Mouse (Mus musculus): ENCODE measurements around the gene Aifm1. TPM values are rescaled to one million over a fixed set of nuclear protein-coding genes. Genes with fewer than 3 reads are reported as not detected.

The Aifm1 gene
- polyA plus RNA-seq, 1 experiment from 2014 or later, result 139 TPM

- H3K4me3 ChIP-seq (ENCODE audit: low read length), result peak within 1 kb of the TSS; percentile 59
- H3K27ac ChIP-seq (ENCODE audit: low read length), result no peak within 1 kb of the TSS
- WGBS, result 23% methylated on average over 33 of the region's 33 CpGs
- no peaks in the 10 kb centered on the region for H3K9me3 ChIP-seq (replicated peaks; ENCODE audit: control insufficient read depth, low read length)
- H3K4me2 ChIP-seq (ENCODE audit: low read depth, low read length), result peak within 1 kb of the TSS; percentile 87
- H3K9ac ChIP-seq (ENCODE audit: low read length), result peak within 1 kb of the TSS; percentile 71
- H3K4me1 ChIP-seq (ENCODE audit: control insufficient read depth, insufficient read depth, low read length), result no peaks in the 10 kb centered on the region
- ATAC-seq (replicated peaks; ENCODE audit: extremely low read depth, insufficient read depth, low FRiP score), result peak; percentile 51
- no peaks in the 10 kb centered on the region for H3K27me3 ChIP-seq (ENCODE audit: control insufficient read depth, insufficient read depth, low read length)
- H3K36me3 ChIP-seq (ENCODE audit: control insufficient read depth, insufficient read depth), result no peaks in the 10 kb centered on the region
Measured at GRCm38 (mm10) chrX:48518808-48519548, 5.6 kb upstream of the Aifm1 start, which contains the start of gene Rab33a. TSS of gene Rab33a (plus strand) at chrX:48519285.

GRCm38 (mm10) chrX:48518211-48518807 lies 4.9 kb upstream of the Aifm1 start:
- Histone ChIP-seq H3K27me3 (ENCODE audit: control insufficient read depth, insufficient read depth, low read length) (no peaks in the 10 kb centered on the region), H3K4me3 (ENCODE audit: low read length) (peak overlapping the region; percentile 59), H3K4me1 (ENCODE audit: control insufficient read depth, insufficient read depth, low read length) (no peaks in the 10 kb centered on the region), H3K4me2 (ENCODE audit: low read depth, low read length) (peak overlapping the region; percentile 87), H3K9ac (ENCODE audit: low read length) (peak overlapping the region; percentile 71), H3K27ac (ENCODE audit: low read length) (no peak overlapping the region), H3K36me3 (ENCODE audit: control insufficient read depth, insufficient read depth) (no peaks in the 10 kb centered on the region), H3K9me3 (replicated peaks; ENCODE audit: control insufficient read depth, low read length) (no peaks in the 10 kb centered on the region)
- peak; percentile 25; the same call in 1 of the 2 replicates for ATAC-seq (replicated peaks; ENCODE audit: extremely low read depth, insufficient read depth, low FRiP score)
- WGBS, result 28% methylated on average over 15 of the region's 15 CpGs

- H3K4me3 ChIP-seq (ENCODE audit: low read length), result peak overlapping the region; percentile 69
- no peak for ATAC-seq (replicated peaks; ENCODE audit: extremely low read depth, insufficient read depth, low FRiP score)
- H3K4me1 ChIP-seq (ENCODE audit: control insufficient read depth, insufficient read depth, low read length), result 0 out of 2 replicates have a peak, but pooled peaks cover 2% of the 10 kb centered on the region
- WGBS, result 21% methylated on average over 13 of the region's 13 CpGs
- H3K9me3 ChIP-seq (replicated peaks; ENCODE audit: control insufficient read depth, low read length), result no peaks in the 10 kb centered on the region
- peak overlapping the region; percentile 58 for H3K4me2 ChIP-seq (ENCODE audit: low read depth, low read length)
- H3K9ac ChIP-seq (ENCODE audit: low read length), result peak overlapping the region; percentile 60
- H3K36me3 ChIP-seq (ENCODE audit: control insufficient read depth, insufficient read depth), result no peaks in the 10 kb centered on the region; the same call in 1 of the 2 replicates
- no peaks in the 10 kb centered on the region for H3K27me3 ChIP-seq (ENCODE audit: control insufficient read depth, insufficient read depth, low read length)
- peak overlapping the region; percentile 51 for H3K27ac ChIP-seq (ENCODE audit: low read length)
Measured at GRCm38 (mm10) chrX:48513824-48514223, 461 bp upstream of the Aifm1 start.

GRCm38 (mm10) chrX:48493763-48494162 lies 19.6 kb downstream of the Aifm1 start:
- Histone ChIP-seq H3K9ac (ENCODE audit: low read length) (no peak overlapping the region), H3K36me3 (ENCODE audit: control insufficient read depth, insufficient read depth) (peaks cover 18% of the 10 kb centered on the region), H3K4me2 (ENCODE audit: low read depth, low read length) (no peak overlapping the region), H3K4me1 (ENCODE audit: control insufficient read depth, insufficient read depth, low read length) (no peaks in the 10 kb centered on the region), H3K4me3 (ENCODE audit: low read length) (no peak overlapping the region), H3K27ac (ENCODE audit: low read length) (no peak overlapping the region), H3K27me3 (ENCODE audit: control insufficient read depth, insufficient read depth, low read length) (no peaks in the 10 kb centered on the region), H3K9me3 (replicated peaks; ENCODE audit: control insufficient read depth, low read length) (no peaks in the 10 kb centered on the region)
- ATAC-seq (replicated peaks; ENCODE audit: extremely low read depth, insufficient read depth, low FRiP score), result no peak
- WGBS, result 87% methylated on average over 8 of the region's 8 CpGs

- no peak for ATAC-seq (replicated peaks; ENCODE audit: extremely low read depth, insufficient read depth, low FRiP score)
- Histone ChIP-seq H3K9me3 (replicated peaks; ENCODE audit: control insufficient read depth, low read length) (no peaks in the 10 kb centered on the region), H3K4me1 (ENCODE audit: control insufficient read depth, insufficient read depth, low read length) (no peaks in the 10 kb centered on the region), H3K36me3 (ENCODE audit: control insufficient read depth, insufficient read depth) (peaks cover 12% of the 10 kb centered on the region), H3K4me2 (ENCODE audit: low read depth, low read length) (no peak overlapping the region), H3K27ac (ENCODE audit: low read length) (no peak overlapping the region), H3K4me3 (ENCODE audit: low read length) (no peak overlapping the region), H3K27me3 (ENCODE audit: control insufficient read depth, insufficient read depth, low read length) (no peaks in the 10 kb centered on the region), H3K9ac (ENCODE audit: low read length) (no peak overlapping the region)
- WGBS, result 94% methylated on average over 7 of the region's 7 CpGs
Measured at GRCm38 (mm10) chrX:48481687-48482086, 31.7 kb downstream of the Aifm1 start.

- no peak overlapping the region for H3K9ac ChIP-seq (ENCODE audit: low read length)
Measured at GRCm38 (mm10) chrX:48481095-48481494, 32.3 kb downstream of the Aifm1 start.

GRCm38 (mm10) chrX:48467355-48467946 lies 45.9 kb downstream of the Aifm1 start:
- 35% methylated on average over 3 of the region's 3 CpGs for WGBS
- ATAC-seq (replicated peaks; ENCODE audit: extremely low read depth, insufficient read depth, low FRiP score), result no peak; the same call in 1 of the 2 replicates

More at GRCm38 (mm10) chrX:48481095-48481494, 32.3 kb downstream of the Aifm1 start:
- 77% methylated on average over 4 of the region's 4 CpGs for WGBS
- Histone ChIP-seq H3K4me3 (ENCODE audit: low read length) (no peak overlapping the region), H3K27ac (ENCODE audit: low read length) (no peak overlapping the region), H3K4me2 (ENCODE audit: low read depth, low read length) (no peak overlapping the region), H3K27me3 (ENCODE audit: control insufficient read depth, insufficient read depth, low read length) (no peaks in the 10 kb centered on the region), H3K4me1 (ENCODE audit: control insufficient read depth, insufficient read depth, low read length) (no peaks in the 10 kb centered on the region), H3K9me3 (replicated peaks; ENCODE audit: control insufficient read depth, low read length) (no peaks in the 10 kb centered on the region), H3K36me3 (ENCODE audit: control insufficient read depth, insufficient read depth) (peaks cover 12% of the 10 kb centered on the region)
- no peak for ATAC-seq (replicated peaks; ENCODE audit: extremely low read depth, insufficient read depth, low FRiP score)

GRCm38 (mm10) chrX:48466174-48466573 lies 47.2 kb downstream of the Aifm1 start:
- H3K4me3 ChIP-seq (ENCODE audit: low read length), result no peak overlapping the region
- no peak overlapping the region for H3K4me2 ChIP-seq (ENCODE audit: low read depth, low read length)
- no peaks in the 10 kb centered on the region for H3K9me3 ChIP-seq (replicated peaks; ENCODE audit: control insufficient read depth, low read length)
- no peaks in the 10 kb centered on the region for H3K36me3 ChIP-seq (ENCODE audit: control insufficient read depth, insufficient read depth)
- H3K4me1 ChIP-seq (ENCODE audit: control insufficient read depth, insufficient read depth, low read length), result peaks cover 5% of the 10 kb centered on the region
- H3K9ac ChIP-seq (ENCODE audit: low read length), result no peak overlapping the region
- 62% methylated on average over 2 of the region's 2 CpGs for WGBS
- no peaks in the 10 kb centered on the region for H3K27me3 ChIP-seq (ENCODE audit: control insufficient read depth, insufficient read depth, low read length)
- H3K27ac ChIP-seq (ENCODE audit: low read length), result no peak overlapping the region
- no peak for ATAC-seq (replicated peaks; ENCODE audit: extremely low read depth, insufficient read depth, low FRiP score)

More at GRCm38 (mm10) chrX:48467355-48467946, 45.9 kb downstream of the Aifm1 start:
- H3K9ac ChIP-seq (ENCODE audit: low read length), result no peak overlapping the region
- H3K36me3 ChIP-seq (ENCODE audit: control insufficient read depth, insufficient read depth), result no peaks in the 10 kb centered on the region
- H3K27ac ChIP-seq (ENCODE audit: low read length), result peak overlapping the region; percentile 31
- no peaks in the 10 kb centered on the region for H3K27me3 ChIP-seq (ENCODE audit: control insufficient read depth, insufficient read depth, low read length)
- no peaks in the 10 kb centered on the region for H3K9me3 ChIP-seq (replicated peaks; ENCODE audit: control insufficient read depth, low read length)
- no peak overlapping the region for H3K4me3 ChIP-seq (ENCODE audit: low read length)
- no peak overlapping the region for H3K4me2 ChIP-seq (ENCODE audit: low read depth, low read length)
- 0 out of 2 replicates have a peak, but pooled peaks cover 3% of the 10 kb centered on the region for H3K4me1 ChIP-seq (ENCODE audit: control insufficient read depth, insufficient read depth, low read length)

GRCm38 (mm10) chrX:48464436-48464835 lies 48.9 kb downstream of the Aifm1 start:
- no peak for ATAC-seq (replicated peaks; ENCODE audit: extremely low read depth, insufficient read depth, low FRiP score)
- WGBS, result 91% methylated on average over 6 of the region's 6 CpGs
- H3K27me3 ChIP-seq (ENCODE audit: control insufficient read depth, insufficient read depth, low read length), result no peaks in the 10 kb centered on the region
- no peak overlapping the region for H3K9ac ChIP-seq (ENCODE audit: low read length)
- H3K4me3 ChIP-seq (ENCODE audit: low read length), result no peak overlapping the region
- no peaks in the 10 kb centered on the region for H3K9me3 ChIP-seq (replicated peaks; ENCODE audit: control insufficient read depth, low read length)
- H3K4me1 ChIP-seq (ENCODE audit: control insufficient read depth, insufficient read depth, low read length), result peaks cover 8% of the 10 kb centered on the region
- no peaks in the 10 kb centered on the region for H3K36me3 ChIP-seq (ENCODE audit: control insufficient read depth, insufficient read depth)
- no peak overlapping the region for H3K27ac ChIP-seq (ENCODE audit: low read length)
- no peak overlapping the region for H3K4me2 ChIP-seq (ENCODE audit: low read depth, low read length)
